Mouse (Mus musculus): ENCODE data around the gene Ccdc28b. TPM values are rescaled to one million over a fixed set of nuclear protein-coding genes. Genes with fewer than 3 reads are reported as not detected.
A peak's percentile ranks its signal among the peaks of the same experiment; 100 is the strongest.

The Ccdc28b gene
- total RNA-seq, 1 experiment from 2014 or later = 52.2 TPM

GRCm38 (mm10) chr4:129622803-129623535 lies 778 bp downstream of the Ccdc28b start:
- no peak for DNase-seq

GRCm38 (mm10) chr4:129622120-129622802 lies 1.5 kb downstream of the Ccdc28b start:
- no peak for DNase-seq

- no peak for DNase-seq
These were observed 2.4 kb downstream of the Ccdc28b start for GRCm38 (mm10) chr4:129621283-129621841.

- no peak for DNase-seq
These were observed 3.1 kb downstream of the Ccdc28b start for GRCm38 (mm10) chr4:129620419-129621282.

GRCm38 (mm10) chr4:129618786-129619691 lies 4.7 kb downstream of the Ccdc28b start, which contains the start of gene Iqcc:
Iqcc (minus strand) TSS chr4:129619099.
- peak; percentile 97 for DNase-seq

GRCm38 (mm10) chr4:129618031-129618430 lies 5.7 kb downstream of the Ccdc28b start:
- no peak for DNase-seq

- no peak for DNase-seq
These were observed 6.6 kb downstream of the Ccdc28b start for GRCm38 (mm10) chr4:129617121-129617641.

GRCm38 (mm10) chr4:129616631-129617030 lies 7.1 kb downstream of the Ccdc28b start:
- DNase-seq = no peak

GRCm38 (mm10) chr4:129615801-129616290 lies 7.9 kb downstream of the Ccdc28b start:
- no peak for DNase-seq

GRCm38 (mm10) chr4:129614093-129614492 lies 9.7 kb downstream of the Ccdc28b start, which contains the start of gene Dcdc2b:
Dcdc2b (minus strand) TSS chr4:129614257.
- DNase-seq = no peak

GRCm38 (mm10) chr4:129610472-129610871 lies 13.3 kb downstream of the Ccdc28b start:
- DNase-seq = no peak

GRCm38 (mm10) chr4:129610026-129610425 lies 13.7 kb downstream of the Ccdc28b start:
- DNase-seq = no peak

- no peak for DNase-seq
These were observed 14.6 kb downstream of the Ccdc28b start for GRCm38 (mm10) chr4:129609139-129609631.

GRCm38 (mm10) chr4:129608426-129609025 lies 15.2 kb downstream of the Ccdc28b start:
- peak; percentile 69 for DNase-seq

- peak; percentile 82 for DNase-seq
These were observed 23.3 kb downstream of the Ccdc28b start, which contains the start of the genes Eif3i and Tmem234 for GRCm38 (mm10) chr4:129600233-129601158. Eif3i (minus strand) TSS chr4:129600648. Tmem234 (plus strand) TSS chr4:129600668.

- DNase-seq = no peak
These were observed 34.9 kb downstream of the Ccdc28b start for GRCm38 (mm10) chr4:129588865-129589264.

- no peak for DNase-seq
These were observed 36.8 kb downstream of the Ccdc28b start for GRCm38 (mm10) chr4:129586943-129587342.

GRCm38 (mm10) chr4:129585773-129586172 lies 38.0 kb downstream of the Ccdc28b start:
- DNase-seq = no peak

Data from adrenal gland, postnatal 25 days (tissue).